Mouse (Mus musculus) ovary, postnatal 10 days (tissue): ENCODE measurements at regions not wholly inside any gene's neighbourhood (a gene's known extent, or its start where the extent isn't known, plus 50 kb on each side); places are given as distances from the start of the nearest gene placed in this dataset.
"Not testable (repeated sequence)": the region's sequence is repeated elsewhere in the genome, so short reads cannot be mapped to it uniquely, and the experiment has no call there.

Source experiments
- DNase-seq: peaks from one replicate; pipeline ENCODE4 v3.0.0; 2022; ENCODE audit warnings: low spot score

DNA sequence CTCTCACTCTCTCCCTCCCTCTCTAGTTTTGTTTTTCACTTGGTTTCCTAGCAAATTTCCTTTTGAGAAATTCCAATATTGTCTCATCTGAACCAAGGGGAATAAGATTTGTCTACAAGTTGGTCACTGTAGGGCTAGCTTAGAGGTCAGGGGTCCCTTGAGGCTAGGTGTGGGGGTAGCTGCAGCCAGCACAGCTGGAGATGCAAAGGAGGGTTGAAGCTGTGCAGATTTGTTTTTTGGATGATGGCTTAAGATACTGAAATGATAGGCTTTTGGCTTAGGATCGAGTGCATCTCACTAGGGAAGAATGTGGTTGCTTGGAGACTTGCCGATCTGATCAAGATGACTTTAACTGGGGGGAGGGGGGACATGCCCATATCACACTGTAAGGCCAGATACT is 88.3 kb upstream of the Tmem28 start:
- no peak for DNase-seq

DNA sequence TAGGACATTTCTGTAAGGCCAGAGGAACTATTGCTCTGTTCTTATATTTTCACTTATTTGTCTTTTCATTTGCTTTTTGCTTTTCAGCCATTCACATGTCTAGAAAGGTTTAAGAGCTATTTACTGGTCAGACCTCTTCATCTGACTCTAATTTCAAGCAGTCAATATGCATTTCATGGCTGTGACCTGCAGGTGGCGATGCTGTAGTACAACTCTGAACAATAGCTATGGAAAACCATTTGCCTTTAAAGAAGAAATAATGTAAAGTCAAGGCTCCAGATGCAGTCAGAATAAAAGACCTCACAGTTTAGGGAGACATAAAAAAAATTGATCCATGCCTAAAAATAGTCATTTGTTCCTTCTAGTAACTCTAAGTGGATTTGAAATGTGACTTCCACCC is 95.7 kb upstream of the Tmem28 start:
- no peak for DNase-seq

DNA sequence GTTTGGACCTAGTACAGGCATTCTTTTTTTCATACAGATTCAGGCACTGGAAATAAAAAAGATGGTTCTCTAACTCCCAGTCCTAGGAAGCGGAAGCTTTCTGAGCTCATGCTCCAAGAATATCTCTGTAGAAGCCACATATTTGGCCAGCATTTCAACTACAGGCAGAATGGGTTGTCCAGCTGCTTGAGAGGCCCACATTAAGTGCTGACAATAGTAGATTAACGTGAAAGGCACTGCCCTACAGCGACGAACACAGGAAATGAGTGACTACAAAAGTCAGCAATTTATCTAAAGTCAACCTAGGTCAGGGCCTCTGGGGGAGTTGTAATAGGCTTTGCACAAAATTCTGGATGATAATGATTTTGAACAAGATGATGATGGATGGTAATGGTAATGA is 125.5 kb upstream of the Tmem28 start:
- DNase-seq, result no peak

DNA sequence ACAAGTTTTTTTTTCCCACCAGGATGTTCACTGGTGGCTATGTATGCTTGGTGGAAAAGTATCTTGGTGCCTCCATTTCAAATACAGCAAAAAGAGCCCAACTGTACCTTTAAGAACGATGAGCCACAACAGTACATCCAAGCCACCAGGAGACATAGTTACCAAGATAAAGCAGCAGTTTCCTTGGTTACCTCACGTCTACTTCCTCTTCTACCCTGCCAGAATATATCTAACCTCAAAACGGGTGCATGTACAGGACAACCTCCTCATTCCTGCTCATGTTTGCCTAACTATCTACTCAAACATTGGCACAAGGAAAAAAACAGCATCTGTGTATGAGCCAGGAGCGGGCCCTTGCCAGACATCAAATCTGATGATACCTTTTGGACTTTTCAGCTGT is 129.8 kb upstream of the Tmem28 start:
- DNase-seq, result no peak

DNA sequence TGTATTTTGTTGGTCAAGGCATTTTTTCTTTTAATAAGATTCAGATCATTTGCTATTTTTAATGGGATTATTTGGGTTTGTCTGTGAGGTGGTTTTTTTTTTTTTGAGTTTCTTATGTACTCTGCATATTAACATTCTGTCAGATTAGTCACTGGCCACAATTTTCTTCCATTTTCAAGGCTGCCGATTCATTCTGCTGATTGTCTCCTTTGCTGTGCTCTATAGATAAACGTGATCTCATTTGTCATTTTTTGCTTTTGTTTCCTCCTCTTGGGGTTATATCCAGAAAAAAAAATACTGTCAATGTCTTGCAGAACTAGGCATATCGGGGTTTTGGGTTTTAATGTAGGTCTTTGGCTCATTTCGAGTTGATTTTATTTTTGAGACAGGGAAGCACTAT is 131.1 kb upstream of the Tmem28 start:
- no peak for DNase-seq

DNA sequence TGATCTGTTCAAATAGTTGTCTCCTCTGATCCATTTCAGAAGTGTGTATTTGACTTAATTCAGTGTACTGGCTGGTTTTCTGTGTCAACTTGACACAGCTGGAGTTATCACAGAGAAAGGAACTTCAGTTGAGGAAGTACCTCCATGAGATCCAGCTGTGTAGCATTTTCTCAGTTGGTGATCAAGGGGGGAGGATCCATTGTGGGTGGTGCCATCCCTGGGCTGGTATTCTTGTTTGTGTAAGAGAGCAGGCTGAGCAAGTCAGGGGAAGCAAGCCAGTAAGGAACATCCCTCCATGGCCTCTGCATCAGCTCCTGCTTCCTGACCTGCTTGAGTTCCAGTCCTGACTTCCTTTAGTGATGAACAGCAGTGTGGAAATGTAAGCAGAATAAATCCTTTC is 138.3 kb upstream of the Tmem28 start:
- not testable (repeated sequence) for DNase-seq

DNA sequence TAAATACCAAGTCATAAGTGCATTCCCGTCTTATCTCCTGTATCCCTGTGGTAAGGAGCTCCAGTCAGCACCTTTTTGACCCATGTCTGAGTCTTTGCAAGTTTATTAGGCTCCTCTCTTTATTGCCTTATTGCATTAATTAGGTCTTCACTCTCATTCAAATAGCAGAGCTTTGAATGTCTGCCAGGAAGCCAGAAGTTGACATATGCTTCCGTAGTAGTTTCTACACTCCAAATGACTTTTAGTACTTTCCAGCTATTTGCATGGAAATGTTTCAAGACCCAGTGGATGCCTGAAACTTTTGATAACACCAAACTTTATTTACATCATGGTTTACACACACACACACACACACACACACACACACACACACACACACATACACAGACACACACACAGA is 153.2 kb upstream of the Tmem28 start:
- DNase-seq, result no peak

DNA sequence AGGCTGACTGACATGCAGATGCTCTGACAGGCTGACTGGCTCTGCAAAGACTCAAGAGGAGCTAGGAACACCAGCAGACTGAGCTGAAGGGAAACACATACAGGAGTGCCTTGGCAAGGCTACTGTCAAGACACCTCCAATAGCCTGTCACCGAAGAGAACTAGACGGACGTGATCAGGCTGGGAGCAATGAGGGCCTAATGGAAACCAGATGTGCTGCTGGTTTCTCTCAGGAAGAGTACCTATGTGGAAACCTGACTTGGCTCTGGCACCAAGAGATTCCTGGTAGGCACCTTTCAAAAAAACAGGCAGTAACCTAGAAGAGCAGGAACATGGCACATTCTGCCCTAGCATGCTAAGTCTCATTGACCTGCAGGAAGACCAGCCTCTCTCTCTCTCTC is 158.3 kb upstream of the Tmem28 start:
- no peak for DNase-seq

DNA sequence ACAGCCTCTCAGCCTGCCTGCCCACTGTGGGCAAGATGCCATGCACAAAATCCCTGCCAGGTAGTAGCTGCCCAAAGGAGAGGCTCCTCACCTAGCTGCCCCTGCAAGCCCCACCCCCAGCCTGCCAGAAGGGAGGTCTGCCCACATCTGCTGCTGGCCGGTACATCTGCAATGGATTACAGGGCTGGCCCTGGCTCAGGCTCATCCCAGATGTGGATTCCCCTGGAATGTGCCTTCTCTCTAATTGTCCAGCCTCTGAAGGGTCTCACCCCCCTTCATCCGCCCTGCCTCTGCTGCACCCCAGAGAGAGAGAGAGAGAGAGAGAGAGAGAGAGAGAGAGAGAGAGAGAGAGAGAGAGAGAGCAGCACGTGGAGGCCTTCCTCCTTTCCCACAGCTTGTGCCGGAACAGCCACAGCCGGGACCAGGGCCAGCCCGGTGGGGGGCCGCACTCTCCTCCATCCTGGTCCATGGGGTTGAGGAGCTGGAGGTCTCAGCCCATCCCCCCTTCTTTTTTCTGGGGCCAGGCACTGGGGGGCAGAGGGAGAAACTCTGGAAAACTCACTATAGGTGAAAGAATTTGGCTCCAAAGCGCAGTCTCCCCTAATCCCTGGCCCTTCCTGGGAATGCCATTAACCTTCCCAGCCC is 161.2 kb upstream of the Tmem28 start:
- no peak for DNase-seq

DNA sequence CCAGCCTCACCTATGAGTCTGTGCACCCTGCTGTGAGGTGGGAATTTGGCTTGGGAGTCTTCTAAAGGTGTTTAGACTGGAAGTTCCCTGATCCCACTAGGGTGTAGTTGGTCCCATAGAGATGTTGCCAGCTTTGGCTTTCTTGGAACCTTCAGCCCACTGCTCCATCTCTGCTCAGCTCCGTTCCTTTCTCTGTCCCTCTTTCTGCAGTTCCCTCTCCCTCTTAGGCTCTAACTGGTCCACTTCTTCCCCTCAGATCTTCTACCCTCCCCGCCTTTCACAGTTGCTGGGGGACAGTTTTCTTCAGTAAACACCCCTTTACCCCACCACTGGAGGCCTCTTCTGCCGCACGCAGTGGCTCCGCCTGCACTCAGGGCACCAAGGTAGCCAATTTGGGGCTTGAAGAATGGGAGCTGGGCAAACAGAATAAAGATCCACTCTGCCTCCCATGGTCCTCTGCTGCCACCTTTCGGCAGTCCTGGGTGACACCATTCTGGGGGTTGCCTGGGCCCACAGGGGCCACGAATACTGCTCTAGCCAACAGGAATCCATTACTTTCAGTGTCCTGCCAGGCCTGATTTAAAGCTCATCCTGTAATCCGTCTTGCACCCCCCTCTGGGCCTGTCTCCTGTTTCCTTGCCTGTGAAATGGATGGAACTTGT is 162.9 kb upstream of the Tmem28 start:
- DNase-seq, result peak; percentile 12

DNA sequence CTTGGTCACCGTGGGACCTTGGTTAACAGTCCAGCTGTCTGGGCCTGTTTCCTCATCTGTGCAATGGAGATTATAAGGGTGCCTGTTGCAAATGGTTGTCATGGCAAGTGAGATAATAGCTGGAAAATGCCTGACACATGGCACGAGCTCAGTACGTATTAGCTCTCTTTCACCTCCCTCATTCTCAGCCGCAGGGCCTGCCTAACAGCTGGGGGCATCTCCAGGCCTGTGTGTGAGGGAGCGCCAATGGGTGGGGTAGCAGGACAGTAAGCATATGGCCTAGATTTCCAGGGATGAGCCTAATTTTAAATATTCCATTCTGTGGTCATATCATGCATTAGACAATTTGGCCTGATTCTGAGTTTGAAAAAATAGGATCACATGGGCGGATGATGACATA is 163.8 kb upstream of the Tmem28 start:
- DNase-seq, result no peak

DNA sequence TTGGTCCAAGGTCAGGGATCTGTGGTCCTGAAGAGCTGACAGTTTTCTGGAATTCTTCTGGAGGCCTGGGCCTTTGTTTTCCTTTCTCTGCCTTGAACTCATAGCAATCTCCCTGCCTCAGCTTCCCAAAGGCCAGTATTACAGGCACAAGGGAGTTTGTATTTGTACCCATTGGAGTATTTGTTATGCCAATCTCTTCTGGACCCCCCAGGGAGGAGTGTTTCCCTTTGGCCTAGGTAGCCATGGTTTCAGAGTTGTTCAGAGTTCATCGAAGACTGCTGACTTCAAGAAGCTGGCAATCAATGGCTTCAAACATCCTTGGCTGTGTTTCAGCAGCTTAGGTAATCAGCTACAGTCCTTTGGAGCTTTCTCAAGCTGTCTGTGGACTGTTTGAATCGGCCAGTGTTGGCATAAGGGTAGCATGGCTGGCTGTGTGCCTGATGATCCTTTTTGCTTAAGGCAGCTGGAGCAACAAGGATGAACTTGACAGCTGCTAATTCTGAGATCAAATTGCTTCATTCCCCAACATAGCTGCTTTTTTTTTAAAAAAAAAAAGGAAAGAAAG is 161.2 kb upstream of the Pja1 start:
- DNase-seq, result no peak

DNA sequence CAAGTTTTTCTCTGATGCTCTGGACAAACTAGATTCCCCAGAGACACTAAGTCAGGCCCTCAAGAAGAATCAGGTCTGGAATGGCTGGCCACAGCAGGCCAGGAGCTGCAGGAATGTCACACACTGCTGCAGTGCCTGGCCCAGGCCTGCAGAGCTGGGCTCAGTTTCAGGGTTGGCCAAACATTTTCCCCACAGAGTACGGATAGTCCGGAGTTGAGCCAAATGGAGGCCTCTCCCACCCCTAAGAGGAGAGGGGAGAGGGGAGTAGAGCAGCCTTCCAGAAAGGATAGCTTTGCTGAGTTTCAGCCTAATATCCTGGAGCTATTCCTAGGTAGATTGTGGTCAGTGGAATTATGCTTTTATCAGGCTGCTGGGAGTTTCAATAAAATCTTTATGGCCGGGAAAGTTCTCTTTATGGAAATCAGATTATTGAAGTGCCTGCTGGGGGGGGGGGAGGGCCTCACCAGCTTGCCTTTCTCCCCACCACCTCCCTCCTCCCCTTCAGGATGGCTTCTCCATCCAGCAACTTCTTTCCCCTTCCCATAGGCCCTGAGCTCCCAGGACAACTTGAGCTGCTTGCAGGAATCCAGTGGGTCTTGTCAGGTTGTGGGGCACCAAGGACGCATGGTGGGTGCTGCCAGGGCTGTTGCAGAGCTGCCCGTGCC is 153.6 kb upstream of the Pja1 start:
- no peak for DNase-seq

DNA sequence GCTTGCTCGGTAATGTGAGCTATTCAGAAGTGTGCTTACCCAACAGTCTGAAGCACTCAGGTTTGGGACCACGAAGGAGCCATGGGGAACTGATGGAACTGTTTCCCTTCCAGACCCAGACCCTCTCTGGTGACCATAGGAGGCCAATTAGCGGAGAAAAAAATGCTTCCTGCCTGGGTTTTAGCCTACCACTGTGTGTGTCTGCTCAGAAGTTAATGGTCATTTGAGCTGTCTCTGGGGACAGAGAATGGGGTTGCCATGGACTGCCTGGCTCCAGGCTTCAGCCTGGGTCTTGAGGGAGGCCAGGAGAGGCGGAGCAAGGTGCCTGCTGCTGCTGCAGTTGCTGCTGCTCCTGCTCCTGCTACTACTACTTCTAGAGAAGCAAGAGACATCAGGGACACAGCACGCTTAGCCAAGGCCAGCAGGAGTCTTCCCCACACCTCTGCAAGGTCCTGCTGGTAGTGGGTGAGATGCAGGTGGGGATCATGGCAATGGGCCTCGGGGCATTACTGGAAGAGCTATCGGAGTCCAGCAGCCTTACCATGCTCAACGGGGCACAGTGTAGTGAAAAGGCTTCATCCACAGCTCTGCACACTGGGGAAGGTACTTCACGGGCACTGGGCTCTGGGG is 141.2 kb upstream of the Pja1 start:
- DNase-seq, result no peak

DNA sequence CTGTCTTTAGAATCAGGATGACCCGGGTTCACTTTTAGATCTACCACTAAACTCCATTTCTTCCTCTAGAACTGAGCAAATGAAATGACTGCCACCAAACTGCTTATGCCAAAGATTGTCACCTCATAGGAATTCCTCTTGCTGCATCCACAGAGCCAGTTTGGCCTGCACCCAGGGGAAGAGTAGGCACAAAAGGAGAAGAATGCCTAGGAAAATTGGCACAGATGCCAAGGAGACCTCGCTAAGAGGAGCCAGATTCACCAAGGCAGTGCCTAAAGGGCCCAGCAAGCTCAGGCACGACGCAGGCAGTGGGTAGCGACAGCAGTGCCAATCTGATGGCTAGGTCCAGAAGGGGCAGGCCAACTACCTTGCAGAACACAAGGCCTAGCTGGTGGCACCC is 139.0 kb upstream of the Pja1 start:
- DNase-seq, result no peak

DNA sequence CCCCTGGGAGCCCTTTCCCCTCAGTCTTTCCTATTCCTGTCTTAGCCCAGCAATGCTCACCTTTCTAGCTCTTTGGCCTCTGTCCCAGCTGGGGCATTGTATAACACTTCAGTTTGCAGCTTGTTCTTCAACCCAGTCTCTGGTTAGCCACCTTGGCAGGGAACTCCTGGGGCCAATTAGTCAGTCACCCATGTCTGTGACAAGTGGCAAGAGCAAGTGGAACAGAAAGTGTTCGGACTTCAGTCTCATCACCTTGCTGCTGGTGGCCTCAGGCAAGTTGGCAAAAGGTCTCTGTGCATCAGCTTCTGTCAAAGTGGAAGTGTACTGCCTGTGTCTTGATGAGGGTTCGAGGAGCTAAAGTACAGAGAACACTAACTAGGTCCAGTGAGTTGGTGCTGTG is 138.5 kb upstream of the Pja1 start:
- DNase-seq, result no peak

DNA sequence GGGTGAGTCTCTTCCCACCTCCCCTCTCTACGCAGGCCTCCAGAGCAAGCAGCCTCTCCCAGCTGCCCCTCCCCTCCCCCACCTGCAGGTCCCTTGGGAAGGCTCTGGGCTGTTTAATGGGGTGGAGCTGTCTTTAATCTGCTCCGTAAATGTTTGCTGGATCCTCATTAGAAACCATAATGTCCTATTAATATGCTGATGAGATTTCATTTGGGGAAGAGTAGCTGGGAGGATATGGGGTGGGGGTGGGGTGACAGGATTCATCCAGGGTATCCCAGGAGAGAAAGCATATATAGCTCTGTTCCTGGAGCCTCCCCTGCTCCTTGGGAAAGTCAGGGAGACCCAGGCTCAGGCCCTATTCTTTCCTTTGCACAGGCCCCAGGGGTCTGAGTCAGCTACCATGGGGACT is 137.2 kb upstream of the Pja1 start:
- DNase-seq, result no peak

DNA sequence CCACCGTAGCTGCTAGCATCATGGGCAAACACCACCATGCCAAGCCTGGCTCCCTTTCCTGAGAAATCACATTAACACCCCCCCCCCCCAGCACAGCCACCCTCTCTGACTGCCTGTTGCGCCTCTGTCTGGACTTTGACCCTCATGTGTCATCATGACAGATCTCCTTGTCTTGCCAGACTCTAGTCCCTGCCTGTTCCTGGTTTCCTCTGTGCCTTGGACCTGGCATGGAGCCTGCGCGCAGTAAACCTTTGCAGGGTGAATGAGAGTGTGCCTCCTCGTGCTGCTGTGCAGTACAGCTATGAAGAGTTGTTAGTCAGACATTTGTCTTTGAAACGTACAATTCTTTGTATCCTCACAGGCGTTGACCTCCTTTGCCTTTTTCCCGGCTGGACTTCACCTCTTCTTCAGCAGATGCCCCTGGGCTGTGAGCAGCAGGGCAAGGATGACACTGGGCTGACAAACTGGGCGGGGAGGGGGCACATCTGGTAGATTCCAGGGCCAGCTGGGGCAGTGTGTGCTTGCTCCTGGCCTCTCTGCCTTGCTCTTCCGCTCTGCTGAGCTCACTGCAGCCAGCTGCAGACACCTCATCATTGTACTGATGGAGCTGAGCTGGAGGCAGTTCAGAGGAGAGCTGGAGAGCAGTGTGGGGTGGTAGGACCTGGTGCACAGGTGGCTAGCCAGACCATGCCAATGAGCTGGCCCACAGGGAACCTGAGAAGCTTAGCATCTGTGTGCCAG is 134.2 kb upstream of the Pja1 start:
- DNase-seq, result no peak

DNA sequence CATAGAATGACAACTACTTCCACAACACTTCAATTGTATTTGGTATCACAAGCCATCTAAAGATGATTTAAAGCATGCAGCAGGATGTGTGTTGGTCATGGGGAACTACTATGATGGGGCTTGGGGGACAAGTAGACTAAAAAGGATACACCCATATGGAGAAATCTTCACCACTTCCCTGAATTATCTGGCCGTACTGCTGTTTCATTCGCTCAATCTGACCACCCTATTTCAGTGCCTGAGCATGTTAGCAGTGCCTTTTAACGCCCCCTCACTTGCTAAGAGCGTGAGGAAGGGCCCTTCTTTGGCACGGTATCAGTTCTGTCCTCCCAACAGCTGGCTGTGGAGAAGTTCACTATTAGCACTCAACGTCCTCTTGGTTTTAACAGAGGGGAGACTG is 132.6 kb upstream of the Pja1 start:
- DNase-seq, result no peak

DNA sequence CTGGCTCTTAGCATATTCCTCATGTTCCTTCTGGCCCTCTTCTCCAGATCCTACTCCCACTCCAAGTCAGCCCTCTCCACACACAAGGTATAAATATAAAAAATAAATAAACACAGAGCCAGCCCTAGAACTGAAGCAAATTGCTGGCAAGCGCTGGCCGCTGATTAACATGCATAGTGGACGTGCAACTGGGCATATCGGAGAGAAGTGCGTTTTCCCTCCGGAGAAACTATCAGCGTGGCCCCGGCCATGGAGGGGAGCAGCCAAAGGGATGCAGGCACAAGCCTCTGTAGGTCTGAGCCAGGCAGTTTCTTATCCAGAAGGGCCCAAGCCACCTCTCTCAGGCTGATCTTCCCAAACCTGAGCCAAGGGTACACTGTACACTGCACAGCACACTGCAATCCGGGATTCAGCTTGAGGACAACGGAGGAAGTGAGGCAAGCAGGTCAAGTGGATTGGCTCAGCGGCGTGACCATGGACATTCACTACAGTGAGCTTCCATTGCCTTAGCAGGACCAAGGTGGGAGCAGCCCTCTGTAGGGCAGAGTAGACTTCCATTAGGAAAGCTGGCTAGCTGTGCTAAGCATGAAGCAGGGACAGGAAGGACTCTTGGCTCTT is 131.3 kb upstream of the Pja1 start:
- DNase-seq, result no peak

DNA sequence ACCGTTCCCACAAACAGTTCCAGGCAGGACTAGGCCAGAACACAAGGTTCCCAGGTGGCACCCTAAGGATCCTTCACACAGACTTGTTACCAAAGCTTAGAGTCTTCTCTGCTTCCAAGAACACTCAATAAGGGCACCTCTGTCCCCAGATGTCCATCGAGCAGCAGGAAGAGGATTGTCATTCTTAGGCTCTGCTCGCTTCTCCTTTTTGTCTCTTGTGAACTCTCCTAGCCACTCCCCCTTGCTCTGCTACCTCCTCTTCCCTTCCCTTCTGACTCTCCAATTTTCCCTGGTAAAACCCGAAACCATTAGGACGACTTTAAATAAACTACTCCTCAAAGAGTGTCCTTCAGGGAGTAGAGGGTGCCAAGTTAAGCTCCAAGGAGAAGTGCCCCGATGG is 124.4 kb upstream of the Pja1 start:
- no peak for DNase-seq
